Comparison of ENCODE assay signal across 16 mouse cellular contexts in genomic region chr10:128487861-128488712, GRCm38 (mm10). TPM values are rescaled to one million over a fixed set of nuclear protein-coding genes. Genes with fewer than 3 reads are reported as not detected.
A peak's percentile ranks its signal among the peaks of the same experiment; 100 is the strongest.
DNase-seq lines count a peak whose midpoint lies in the region; ATAC-seq and TF ChIP-seq lines count a peak whose summit lies in the region.
"Had no signal": no experiment of that assay in that cellular context is flagged by ENCODE, and none has a peak within 500 bp of the region (broad histone marks: within the 10 kb centered on the region; RNA-seq: fewer than 3 reads in every experiment).

No protein-coding gene starts in this region.

- intact Hi-C loops in gastrocnemius, adult 2 months (cut with DNase I), result no loop called here
- intact Hi-C loops in left cerebral cortex, postnatal 4 days (cut with DNase I), result no loop called here
- intact Hi-C loops in left cerebral cortex, postnatal 36 days (cut with DNase I), result no loop called here

- TF ChIP-seq CTCF in gastrocnemius, adult 2 months (IDR thresholded peaks at IDR 0.05), result no peak

- H3K27me3 ChIP-seq in stomach, embryonic 16.5 days (ENCODE audit: control insufficient read depth, insufficient read depth, low read length), result no peaks in the 10 kb centered on the region
- H3K27me3 ChIP-seq in embryonic facial prominence, embryonic 10.5 days (replicated peaks; ENCODE audit: low read depth, poor library complexity, severe bottlenecking), result no peaks in the 10 kb centered on the region
- H3K27me3 ChIP-seq: embryonic facial prominence, embryonic 13.5 days; heart, embryonic 12.5 days; hindbrain, embryonic 15.5 days; neural tube, embryonic 13.5 days had no signal

- H3K4me3 ChIP-seq in gastrocnemius, adult 2 months, result no peak overlapping the region
- no peak overlapping the region for H3K4me3 ChIP-seq in stomach, embryonic 16.5 days (replicated peaks; ENCODE audit: low read length)
- H3K4me3 ChIP-seq in embryonic facial prominence, embryonic 10.5 days, result no peak overlapping the region
- H3K4me3 ChIP-seq: embryonic facial prominence, embryonic 13.5 days; heart, embryonic 12.5 days; hindbrain, embryonic 15.5 days; neural tube, embryonic 13.5 days had no signal

- no peak overlapping the region for H3K4me2 ChIP-seq in stomach, embryonic 16.5 days (ENCODE audit: low read depth, low read length)
- H3K4me2 ChIP-seq: embryonic facial prominence, embryonic 13.5 days; heart, embryonic 12.5 days; hindbrain, embryonic 15.5 days; neural tube, embryonic 13.5 days had no signal

- no peak for ATAC-seq in stomach, embryonic 16.5 days (ENCODE audit: insufficient read depth, low FRiP score)
- ATAC-seq: forebrain, embryonic 14.5 days had no signal

- 88% methylated on average over 22 of the region's 22 CpGs for WGBS in stomach, embryonic 16.5 days
- 95% methylated on average over 22 of the region's 22 CpGs for WGBS in embryonic facial prominence, embryonic 10.5 days

- no peaks in the 10 kb centered on the region for H3K9me3 ChIP-seq in stomach, embryonic 16.5 days (replicated peaks; ENCODE audit: control insufficient read depth, low read length)
- H3K9me3 ChIP-seq in embryonic facial prominence, embryonic 10.5 days, result no peaks in the 10 kb centered on the region
- H3K9me3 ChIP-seq: embryonic facial prominence, embryonic 13.5 days; heart, embryonic 12.5 days; hindbrain, embryonic 15.5 days; neural tube, embryonic 13.5 days had no signal

- H3K9ac ChIP-seq in stomach, embryonic 16.5 days (ENCODE audit: low read length), result no peak overlapping the region
- H3K9ac ChIP-seq: embryonic facial prominence, embryonic 13.5 days; hindbrain, embryonic 15.5 days; neural tube, embryonic 13.5 days had no signal

- peaks cover 35% of the 10 kb centered on the region for H3K36me3 ChIP-seq in stomach, embryonic 16.5 days (ENCODE audit: control insufficient read depth, insufficient read depth, low read length)
- H3K36me3 ChIP-seq in embryonic facial prominence, embryonic 10.5 days (replicated peaks), result peaks cover 93% of the 10 kb centered on the region

- peak overlapping the region; percentile 100; the same call in 1 of the 2 replicates for H3K27ac ChIP-seq in gastrocnemius, adult 2 months
- peak overlapping the region; percentile 49; the same call in 1 of the 2 replicates for H3K27ac ChIP-seq in stomach, embryonic 16.5 days (ENCODE audit: low read length)
- no peak overlapping the region for H3K27ac ChIP-seq in embryonic facial prominence, embryonic 10.5 days (replicated peaks)
- H3K27ac ChIP-seq: embryonic facial prominence, embryonic 13.5 days; hindbrain, embryonic 15.5 days; neural tube, embryonic 13.5 days had no signal

- DNase-seq in gastrocnemius, adult 2 months, result no peak
- no peak for DNase-seq in gastrocnemius, adult 18-20 months (ENCODE audit: low spot score)
- DNase-seq in left cerebral cortex, postnatal 4 days, result peak; percentile 69
- DNase-seq in left cerebral cortex, postnatal 36 days (ENCODE audit: low spot score in 2 of 2), result no peak
- peak; percentile 77 to 85 for DNase-seq in cerebellum, postnatal 25 days
- DNase-seq in lung, postnatal 36 days, result no peak
- DNase-seq in embryonic facial prominence, embryonic 10.5 days (ENCODE audit: low spot score), result no peak
- DNase-seq: adrenal gland, postnatal 14 days; layer of hippocampus, adult 9-11 months; retina, postnatal 1 day had no signal

- H3K4me1 ChIP-seq in stomach, embryonic 16.5 days (ENCODE audit: control insufficient read depth, insufficient read depth, low read length), result peaks cover 23% of the 10 kb centered on the region
- H3K4me1 ChIP-seq in embryonic facial prominence, embryonic 10.5 days, result peaks cover 21% of the 10 kb centered on the region

RNA-seq across cellular contexts. Expression of gene Myl6, which starts 5.9 kb away (rescaled TPM):
- total RNA-seq in gastrocnemius, adult 2 months (2021), result 100 to 1,000 TPM; 171 to 179 TPM
- total RNA-seq in gastrocnemius, adult 18-20 months (2021), result 100 to 1,000 TPM; 150 to 187 TPM
- total RNA-seq in left cerebral cortex, postnatal 4 days (2021), result 100 to 1,000 TPM; 499 to 509 TPM
- 100 to 1,000 TPM; 547 to 629 TPM for total RNA-seq in left cerebral cortex, postnatal 36 days (2021)
- polyA plus RNA-seq in stomach, embryonic 16.5 days (2015; fragmentation: Nextera tagmentation; extraction: Ambion mirVana), result 2,126 and 2,216 TPM in 2 replicates
- 733 and 768 TPM in 2 replicates for polyA plus RNA-seq in embryonic facial prominence, embryonic 10.5 days (2016; fragmentation: Nextera tagmentation; extraction: Ambion mirVana)

RNA-seq across cellular contexts. Expression of gene Myl6b, which starts 10.4 kb away (rescaled TPM):
- 10 to 100 TPM in 1 of 2 experiments, 1 to 10 TPM in 1; 6.5 to 17.8 TPM for total RNA-seq in gastrocnemius, adult 2 months (2021)
- 10 to 100 TPM in 1 of 2 experiments, 1 to 10 TPM in 1; 9.0 to 28.2 TPM for total RNA-seq in gastrocnemius, adult 18-20 months (2021)
- total RNA-seq in left cerebral cortex, postnatal 4 days (2021), result 10 to 100 TPM; 61.7 to 65.2 TPM
- total RNA-seq in left cerebral cortex, postnatal 36 days (2021), result 10 to 100 TPM; 26.3 to 27.0 TPM
- polyA plus RNA-seq in stomach, embryonic 16.5 days (2015; fragmentation: Nextera tagmentation; extraction: Ambion mirVana), result 2.7 and 3.9 TPM in 2 replicates
- polyA plus RNA-seq in embryonic facial prominence, embryonic 10.5 days (2016; fragmentation: Nextera tagmentation; extraction: Ambion mirVana), result 2.3 and 3.1 TPM in 2 replicates

RNA-seq across cellular contexts. Expression of gene Smarcc2, which starts 29.0 kb away (rescaled TPM):
- 10 to 100 TPM; 46.5 to 53.2 TPM for total RNA-seq in gastrocnemius, adult 2 months (2021)
- 10 to 100 TPM; 44.1 to 49.5 TPM for total RNA-seq in gastrocnemius, adult 18-20 months (2021)
- 100 to 1,000 TPM; 295 to 311 TPM for total RNA-seq in left cerebral cortex, postnatal 4 days (2021)
- 100 to 1,000 TPM; 238 to 245 TPM for total RNA-seq in left cerebral cortex, postnatal 36 days (2021)
- 59.5 and 62.4 TPM in 2 replicates for polyA plus RNA-seq in stomach, embryonic 16.5 days (2015; fragmentation: Nextera tagmentation; extraction: Ambion mirVana)
- 77.3 and 85.9 TPM in 2 replicates for polyA plus RNA-seq in embryonic facial prominence, embryonic 10.5 days (2016; fragmentation: Nextera tagmentation; extraction: Ambion mirVana)

RNA-seq across cellular contexts. Expression of gene Esyt1, which starts 37.6 kb away (rescaled TPM):
- total RNA-seq in gastrocnemius, adult 2 months (2021), result 10 to 100 TPM; 13.7 to 14.3 TPM
- total RNA-seq in gastrocnemius, adult 18-20 months (2021), result 10 to 100 TPM; 12.3 to 15.3 TPM
- 10 to 100 TPM; 13.7 to 16.3 TPM for total RNA-seq in left cerebral cortex, postnatal 4 days (2021)
- total RNA-seq in left cerebral cortex, postnatal 36 days (2021), result 1 to 10 TPM; 8.5 to 9.0 TPM
- polyA plus RNA-seq in stomach, embryonic 16.5 days (2015; fragmentation: Nextera tagmentation; extraction: Ambion mirVana), result 32.9 TPM in 2 replicates
- polyA plus RNA-seq in embryonic facial prominence, embryonic 10.5 days (2016; fragmentation: Nextera tagmentation; extraction: Ambion mirVana), result 11.9 and 13.6 TPM in 2 replicates

RNA-seq across cellular contexts. Expression of gene Zc3h10, which starts 59.5 kb away (rescaled TPM):
- 1 to 10 TPM; 4.2 to 6.5 TPM for total RNA-seq in gastrocnemius, adult 2 months (2021)
- 1 to 10 TPM; 4.6 to 8.3 TPM for total RNA-seq in gastrocnemius, adult 18-20 months (2021)
- total RNA-seq in left cerebral cortex, postnatal 4 days (2021), result 10 to 100 TPM; 14.0 to 15.2 TPM
- 10 to 100 TPM; 14.2 to 15.0 TPM for total RNA-seq in left cerebral cortex, postnatal 36 days (2021)
- polyA plus RNA-seq in stomach, embryonic 16.5 days (2015; fragmentation: Nextera tagmentation; extraction: Ambion mirVana), result 10.7 and 10.8 TPM in 2 replicates
- 15.9 and 17.4 TPM in 2 replicates for polyA plus RNA-seq in embryonic facial prominence, embryonic 10.5 days (2016; fragmentation: Nextera tagmentation; extraction: Ambion mirVana)

Comparison
In these comparisons a context has a peak if more than half of its experiments do, and no peak if none do; other contexts are left out.
1. DNase-seq: peak in left cerebral cortex, postnatal 4 days (single experiment) and cerebellum, postnatal 25 days (2 of 2); none in gastrocnemius, adult 2 months (single experiment), gastrocnemius, adult 18-20 months (single experiment), left cerebral cortex, postnatal 36 days (0 of 2), lung, postnatal 36 days (single experiment) and embryonic facial prominence, embryonic 10.5 days (single experiment).
2. RNA of gene Smarcc2, which starts 29.0 kb away (total RNA-seq): 295 to 311 TPM in left cerebral cortex, postnatal 4 days and 238 to 245 TPM in left cerebral cortex, postnatal 36 days; 46.5 to 53.2 TPM in gastrocnemius, adult 2 months and 44.1 to 49.5 TPM in gastrocnemius, adult 18-20 months; every median in the first group is over 4 times any median in the second.